Mouse (Mus musculus) heart, embryonic 11.5 days (tissue): Measurements from ENCODE around the gene Plin2. TPM values are rescaled to one million over a fixed set of nuclear protein-coding genes. Genes with fewer than 3 reads are reported as not detected.

Experiments used
- ATAC-seq: fragments of 200-750 bp; cut with Nextera tagmentation; replicated peaks from 2 replicates; pipeline ENCODE4 v1.8.0; 2017; ENCODE audit warnings: moderate library complexity; ENCODE audit not compliant: insufficient number of reproducible peaks, low FRiP score, low TSS enrichment
- H3K27ac ChIP-seq: fragments of 300-500 bp; sonication (generic); 2 replicates; pipeline ENCODE4 v1.5.1; 2014; ENCODE audit warnings: mild to moderate bottlenecking, low read depth, low read length
- H3K27me3 ChIP-seq: fragments of 300-500 bp; sonication (generic); 2 replicates; pipeline ENCODE4 v1.6.1; 2014; ENCODE audit warnings: mild to moderate bottlenecking, low read length, mixed read lengths; ENCODE audit not compliant: control insufficient read depth, insufficient read depth
- H3K36me3 ChIP-seq: fragments of 300-500 bp; sonication (generic); 2 replicates; pipeline ENCODE4 v1.6.1; 2014; ENCODE audit warnings: mild to moderate bottlenecking, low read length, moderate library complexity, mixed read lengths; ENCODE audit not compliant: control insufficient read depth, insufficient read depth
- H3K4me1 ChIP-seq: fragments of 300-500 bp; sonication (generic); 2 replicates; pipeline ENCODE4 v1.6.1; 2014; ENCODE audit warnings: low read length; ENCODE audit not compliant: control insufficient read depth, insufficient read depth
- H3K4me2 ChIP-seq: fragments of 300-500 bp; sonication (generic); 2 replicates; pipeline ENCODE4 v1.6.1; 2014; ENCODE audit warnings: mild to moderate bottlenecking, moderate library complexity
- H3K4me3 ChIP-seq: fragments of 300-500 bp; sonication (generic); 2 replicates; pipeline ENCODE4 v1.5.1; 2014; ENCODE audit warnings: low read depth, low read length
- H3K9ac ChIP-seq: fragments of 300-500 bp; sonication (generic); 2 replicates; pipeline ENCODE4 v1.6.1; 2014; ENCODE audit warnings: mild to moderate bottlenecking, low read depth, low read length, moderate library complexity
- H3K9me3 ChIP-seq: fragments of 300-500 bp; sonication (generic); replicated peaks from 2 replicates; pipeline ENCODE4 v1.6.1; 2016; ENCODE audit warnings: low read length; ENCODE audit not compliant: control insufficient read depth
- WGBS: fragments of 180-500 bp; shearing (Covaris S2); extraction: QIAGEN DNeasy Blood & Tissue Kit; methylation state at CpG from one replicate; pipeline ENCODE4 v1.1.7; 2014; ENCODE audit not compliant: insufficient replicate concordance; 5-methylcytosine and 5-hydroxymethylcytosine counted together
- polyA plus RNA-seq: library from polyadenylated mRNA; unstranded; fragments of >200 nt; fragmentation: Nextera tagmentation; extraction: Ambion mirVana; gene quantifications from 2 replicates; pipeline ENCODE4 v1.2.1, GENCODE M21; 2014

Plin2 gene
- polyA plus RNA-seq, 1 experiment from 2014 or later = 65.4 TPM

GRCm38 (mm10) chr4:86686564-86686963 lies 16.7 kb upstream of the Plin2 start:
- no peaks in the 10 kb centered on the region for H3K9me3 ChIP-seq
- no peak for ATAC-seq
- H3K27me3 ChIP-seq = no peaks in the 10 kb centered on the region
- no peak overlapping the region for H3K4me2 ChIP-seq
- H3K4me3 ChIP-seq = no peak overlapping the region
- no peak overlapping the region for H3K9ac ChIP-seq
- peaks cover 2% of the 10 kb centered on the region; the same call in 1 of the 2 replicates for H3K4me1 ChIP-seq
- no peak overlapping the region for H3K27ac ChIP-seq
- H3K36me3 ChIP-seq = no peaks in the 10 kb centered on the region
- WGBS = 23% methylated on average over 3 of the region's 3 CpGs

- H3K4me3 ChIP-seq = no peak overlapping the region
- H3K4me1 ChIP-seq = peaks cover 5% of the 10 kb centered on the region; the same call in 1 of the 2 replicates
- H3K9ac ChIP-seq = no peak overlapping the region
- no peak overlapping the region for H3K27ac ChIP-seq
- 60% methylated on average over 2 of the region's 2 CpGs for WGBS
- H3K27me3 ChIP-seq = no peaks in the 10 kb centered on the region
- no peak overlapping the region for H3K4me2 ChIP-seq
- no peaks in the 10 kb centered on the region for H3K36me3 ChIP-seq
- no peaks in the 10 kb centered on the region for H3K9me3 ChIP-seq
- ATAC-seq = no peak
Observed at GRCm38 (mm10) chr4:86686009-86686366, 16.1 kb upstream of the Plin2 start.

- Histone ChIP-seq H3K4me2 (no peak overlapping the region), H3K27ac (no peak overlapping the region)
- 62% methylated on average over 11 of the region's 11 CpGs for WGBS
Observed at GRCm38 (mm10) chr4:86685231-86686008, 15.6 kb upstream of the Plin2 start.

GRCm38 (mm10) chr4:86684806-86685205 lies 14.9 kb upstream of the Plin2 start:
- Histone ChIP-seq H3K4me1 (peaks cover 5% of the 10 kb centered on the region; the same call in 1 of the 2 replicates), H3K9me3 (no peaks in the 10 kb centered on the region), H3K36me3 (no peaks in the 10 kb centered on the region), H3K9ac (no peak overlapping the region), H3K27me3 (no peaks in the 10 kb centered on the region), H3K27ac (no peak overlapping the region), H3K4me2 (no peak overlapping the region), H3K4me3 (no peak overlapping the region)
- ATAC-seq = no peak
- WGBS = 82% methylated on average over 6 of the region's 6 CpGs

More at GRCm38 (mm10) chr4:86685231-86686008, 15.6 kb upstream of the Plin2 start:
- no peaks in the 10 kb centered on the region for H3K9me3 ChIP-seq
- peaks cover 5% of the 10 kb centered on the region; the same call in 1 of the 2 replicates for H3K4me1 ChIP-seq
- H3K36me3 ChIP-seq = no peaks in the 10 kb centered on the region
- H3K27me3 ChIP-seq = no peaks in the 10 kb centered on the region
- H3K4me3 ChIP-seq = no peak overlapping the region
- H3K9ac ChIP-seq = no peak overlapping the region
- ATAC-seq = no peak

- no peak overlapping the region for H3K4me2 ChIP-seq
- no peak overlapping the region for H3K9ac ChIP-seq
- no peaks in the 10 kb centered on the region for H3K36me3 ChIP-seq
- H3K4me1 ChIP-seq = peaks cover 5% of the 10 kb centered on the region; the same call in 1 of the 2 replicates
- no peaks in the 10 kb centered on the region for H3K27me3 ChIP-seq
- no peak for ATAC-seq
- no peak overlapping the region for H3K4me3 ChIP-seq
- no peaks in the 10 kb centered on the region for H3K9me3 ChIP-seq
- WGBS = 86% methylated on average over 5 of the region's 5 CpGs
- H3K27ac ChIP-seq = no peak overlapping the region
Observed at GRCm38 (mm10) chr4:86683746-86684145, 13.9 kb upstream of the Plin2 start.

- no peaks in the 10 kb centered on the region for H3K36me3 ChIP-seq
- 81% methylated on average over 5 of the region's 5 CpGs for WGBS
Observed at GRCm38 (mm10) chr4:86683280-86683679, 13.4 kb upstream of the Plin2 start.

GRCm38 (mm10) chr4:86681846-86682245 lies 12.0 kb upstream of the Plin2 start:
- no peak overlapping the region for H3K4me3 ChIP-seq
- no peak for ATAC-seq
- H3K4me2 ChIP-seq = no peak overlapping the region
- H3K4me1 ChIP-seq = peaks cover 5% of the 10 kb centered on the region; the same call in 1 of the 2 replicates
- no peaks in the 10 kb centered on the region for H3K27me3 ChIP-seq
- no peak overlapping the region for H3K9ac ChIP-seq
- H3K27ac ChIP-seq = no peak overlapping the region
- H3K9me3 ChIP-seq = no peaks in the 10 kb centered on the region
- WGBS = 60% methylated on average over 2 of the region's 2 CpGs
- H3K36me3 ChIP-seq = no peaks in the 10 kb centered on the region

More at GRCm38 (mm10) chr4:86683280-86683679, 13.4 kb upstream of the Plin2 start:
- Histone ChIP-seq H3K27ac (no peak overlapping the region), H3K4me2 (no peak overlapping the region), H3K4me1 (peaks cover 5% of the 10 kb centered on the region; the same call in 1 of the 2 replicates), H3K9me3 (no peaks in the 10 kb centered on the region), H3K27me3 (no peaks in the 10 kb centered on the region), H3K4me3 (no peak overlapping the region), H3K9ac (no peak overlapping the region)
- no peak for ATAC-seq

- Histone ChIP-seq H3K4me2 (no peak overlapping the region), H3K4me3 (no peak overlapping the region), H3K27ac (no peak overlapping the region), H3K4me1 (peaks cover 5% of the 10 kb centered on the region; the same call in 1 of the 2 replicates), H3K9ac (no peak overlapping the region), H3K27me3 (no peaks in the 10 kb centered on the region), H3K9me3 (no peaks in the 10 kb centered on the region), H3K36me3 (no peaks in the 10 kb centered on the region)
- no peak for ATAC-seq
- WGBS = 16% methylated on average over 3 of the region's 3 CpGs
Observed at GRCm38 (mm10) chr4:86681421-86681820, 11.6 kb upstream of the Plin2 start.

GRCm38 (mm10) chr4:86679686-86680085 lies 9.8 kb upstream of the Plin2 start:
- Histone ChIP-seq H3K27ac (no peak overlapping the region), H3K9me3 (no peaks in the 10 kb centered on the region), H3K27me3 (no peaks in the 10 kb centered on the region), H3K4me2 (no peak overlapping the region), H3K36me3 (no peaks in the 10 kb centered on the region), H3K4me1 (peaks cover 5% of the 10 kb centered on the region; the same call in 1 of the 2 replicates), H3K4me3 (no peak overlapping the region), H3K9ac (no peak overlapping the region)
- ATAC-seq = no peak
- WGBS = 84% methylated on average over 2 of the region's 2 CpGs
